Mouse (Mus musculus): Measurements from ENCODE around the gene Card14. TPM values are rescaled to one million over a fixed set of nuclear protein-coding genes. Genes with fewer than 3 reads are reported as not detected.
"Not testable (repeated sequence)": the region's sequence is repeated elsewhere in the genome, so short reads cannot be mapped to it uniquely, and the experiment has no call there.

Gene Card14
- under 1 TPM; 0.48 to 0.90 TPM for total RNA-seq (2021)
- long read RNA-seq, experiment 1, partial matches to known transcripts = 0 of 1 reads
- long read RNA-seq, experiment 1, other reads (novel, unspliced or antisense) = 1 of 1 reads
- long read RNA-seq, experiment 2, partial matches to known transcripts = 3 of 5 reads
- long read RNA-seq, experiment 2, other reads (novel, unspliced or antisense) = 2 of 5 reads

DNA sequence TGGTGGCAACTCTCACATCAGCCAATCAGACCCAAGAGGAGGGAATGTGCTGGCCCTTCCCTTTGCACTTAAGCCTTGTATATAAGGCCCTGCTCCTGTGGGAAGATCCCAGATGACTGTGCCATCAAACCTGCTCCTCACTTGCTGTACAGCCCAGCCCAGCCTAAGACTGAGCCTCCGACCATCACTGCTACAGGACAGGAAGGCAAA lies at the start of gene Card14:
TSS of gene Card14 (plus strand) at position 111 of the 210 bp plus-strand sequence.
- DNase-seq (ENCODE audit: low spot score in 2 of 2) = no peak

DNA sequence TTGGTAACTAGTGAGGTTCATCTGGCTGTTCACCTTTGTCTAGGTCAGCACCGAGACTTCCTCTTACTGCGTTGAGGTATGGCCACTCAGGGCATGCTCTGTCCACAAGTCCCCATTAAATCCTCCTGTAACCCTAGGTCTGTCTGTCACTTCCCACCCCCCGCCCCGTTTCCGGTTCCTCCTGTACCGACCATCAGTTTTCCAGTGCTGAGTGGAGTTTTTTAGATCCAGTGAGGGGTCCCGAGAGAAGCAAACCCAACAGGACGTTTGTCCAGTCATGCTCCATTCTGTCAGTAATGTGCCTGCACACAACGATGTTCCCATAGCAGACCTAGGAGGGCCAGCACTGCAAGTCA lies 49.4 kb upstream of the Card14 start:
- DNase-seq (ENCODE audit: low spot score in 2 of 2) = no peak

DNA sequence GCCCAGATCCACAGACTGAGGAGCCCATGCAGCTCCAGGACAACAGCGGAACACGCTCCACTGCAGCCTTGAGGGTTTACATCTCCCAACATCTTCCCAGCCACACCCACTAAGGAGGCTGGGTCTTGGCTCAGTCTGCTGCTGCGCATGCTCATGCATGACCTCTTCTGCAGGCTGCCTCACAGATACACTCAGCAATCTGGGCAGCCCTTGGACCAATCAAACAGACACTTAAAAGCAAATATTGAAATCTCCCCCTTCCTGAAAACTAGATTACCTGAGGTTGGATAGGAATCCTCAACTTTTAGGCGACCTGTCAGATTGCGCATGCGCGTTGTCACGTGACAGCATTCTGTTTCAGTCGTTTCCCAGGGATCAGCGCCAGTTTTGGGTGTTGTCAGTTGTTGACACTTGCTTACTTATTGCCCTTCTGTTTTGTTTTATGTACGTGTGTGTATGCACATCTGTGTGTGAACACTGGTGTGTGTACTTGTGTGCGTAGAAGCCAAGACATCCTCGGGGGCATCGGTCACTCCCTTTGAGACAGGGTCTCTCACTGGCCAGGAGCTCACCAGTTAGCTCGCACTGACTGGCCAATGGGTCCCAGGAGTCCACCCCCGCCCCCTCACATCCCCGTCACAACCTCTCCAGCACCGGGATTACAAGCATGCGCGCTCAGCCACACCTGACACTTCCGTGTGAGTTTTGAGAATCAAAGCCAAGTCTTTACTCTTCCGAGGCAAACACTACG lies 48.8 kb upstream of the Card14 start:
- DNase-seq (ENCODE audit: low spot score in 2 of 2) = peak in 1 of 2 experiments; percentile 33

DNA sequence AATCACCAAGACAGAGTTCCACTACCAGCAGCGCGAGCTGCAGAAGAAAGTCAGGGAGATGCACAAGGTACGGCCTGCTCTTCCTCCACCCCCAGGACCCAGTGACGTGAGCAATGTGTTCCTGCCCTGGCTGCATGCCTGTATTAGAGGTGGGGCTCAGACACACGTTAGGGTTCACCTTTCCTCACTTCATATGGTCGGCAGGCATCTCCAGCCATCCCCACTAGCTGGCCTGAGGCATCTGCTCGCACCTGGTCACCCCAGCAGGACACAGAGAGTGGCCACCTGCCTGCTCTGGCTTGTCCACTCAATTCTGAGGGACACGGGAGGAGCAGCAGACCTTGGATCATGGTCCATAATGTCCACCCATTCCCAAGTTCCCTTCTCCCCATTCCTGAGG lies 47.6 kb upstream of the Card14 start:
- no peak for DNase-seq (ENCODE audit: low spot score in 2 of 2)

- DNase-seq (ENCODE audit: low spot score in 2 of 2) = no peak
These were observed 43.2 kb upstream of the Card14 start for GRCm38 (mm10) chr11:119264413-119264812.

- DNase-seq (ENCODE audit: low spot score in 2 of 2) = no peak
These were observed 41.8 kb upstream of the Card14 start for GRCm38 (mm10) chr11:119265811-119266210.

DNA sequence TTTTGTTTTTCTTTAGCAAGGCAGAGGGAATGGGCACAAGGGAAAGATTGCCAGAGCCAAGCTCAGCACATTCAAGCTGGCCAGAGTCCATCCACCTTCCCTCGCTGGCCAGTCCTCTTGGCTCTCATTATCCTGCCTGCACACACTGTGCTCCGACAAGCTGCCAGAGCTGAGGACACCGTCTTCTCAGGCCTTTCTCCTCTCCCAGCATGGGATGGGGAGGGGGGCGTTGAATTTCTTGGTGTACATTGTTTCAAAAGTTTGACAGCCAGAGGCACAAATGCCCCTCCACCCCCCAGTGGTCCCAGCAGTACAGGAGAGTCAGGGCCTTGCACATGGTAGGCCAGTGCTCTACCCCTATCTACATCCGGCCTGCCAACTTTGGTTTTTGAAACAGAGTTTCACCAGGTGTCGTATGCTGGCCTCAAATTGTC lies 40.3 kb upstream of the Card14 start:
- no peak for DNase-seq (ENCODE audit: low spot score in 2 of 2)

DNA sequence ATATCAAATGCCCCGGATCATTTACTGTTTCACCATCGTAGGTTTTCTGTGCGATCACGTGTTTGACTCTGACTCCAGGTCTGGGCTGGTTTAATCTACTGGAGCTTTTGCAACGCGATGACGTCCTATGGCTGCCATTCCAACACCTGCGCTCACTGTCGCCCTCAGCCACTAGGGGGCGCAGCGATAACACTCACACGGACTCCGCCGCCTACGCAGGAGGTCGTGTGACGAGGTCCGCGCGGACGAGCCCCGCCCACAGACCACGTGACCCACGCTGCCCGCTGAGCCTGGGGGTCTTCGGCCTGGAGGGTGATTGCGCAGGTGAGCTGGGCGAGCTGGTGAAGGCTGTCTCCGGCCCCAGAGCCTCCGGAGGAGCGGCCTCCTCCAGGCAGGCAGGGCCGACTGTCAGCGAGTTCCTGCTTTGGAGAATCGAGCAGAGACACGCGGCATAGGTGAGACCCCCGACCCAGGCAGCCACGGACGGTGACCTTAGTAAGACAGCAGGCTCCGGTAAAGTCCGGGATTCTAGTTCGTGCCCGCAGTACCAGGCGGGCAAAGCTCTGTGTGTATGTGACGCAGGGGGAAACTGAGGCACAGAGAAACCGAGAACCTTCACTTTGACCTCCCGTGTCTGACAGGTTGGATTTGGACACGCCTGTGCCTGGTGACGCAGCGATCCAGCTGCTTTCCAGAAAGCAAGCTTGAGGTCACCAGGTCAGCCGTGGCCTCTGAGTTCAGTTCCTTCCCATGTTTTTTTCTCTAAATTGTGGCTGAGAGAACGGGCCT lies 39.6 kb upstream of the Card14 start, which contains the start of gene Gaa:
TSS of gene Gaa (plus strand) at position 120 of the 789 bp plus-strand sequence.
- peak; percentile 88 to 97 for DNase-seq (ENCODE audit: low spot score in 2 of 2)

DNA sequence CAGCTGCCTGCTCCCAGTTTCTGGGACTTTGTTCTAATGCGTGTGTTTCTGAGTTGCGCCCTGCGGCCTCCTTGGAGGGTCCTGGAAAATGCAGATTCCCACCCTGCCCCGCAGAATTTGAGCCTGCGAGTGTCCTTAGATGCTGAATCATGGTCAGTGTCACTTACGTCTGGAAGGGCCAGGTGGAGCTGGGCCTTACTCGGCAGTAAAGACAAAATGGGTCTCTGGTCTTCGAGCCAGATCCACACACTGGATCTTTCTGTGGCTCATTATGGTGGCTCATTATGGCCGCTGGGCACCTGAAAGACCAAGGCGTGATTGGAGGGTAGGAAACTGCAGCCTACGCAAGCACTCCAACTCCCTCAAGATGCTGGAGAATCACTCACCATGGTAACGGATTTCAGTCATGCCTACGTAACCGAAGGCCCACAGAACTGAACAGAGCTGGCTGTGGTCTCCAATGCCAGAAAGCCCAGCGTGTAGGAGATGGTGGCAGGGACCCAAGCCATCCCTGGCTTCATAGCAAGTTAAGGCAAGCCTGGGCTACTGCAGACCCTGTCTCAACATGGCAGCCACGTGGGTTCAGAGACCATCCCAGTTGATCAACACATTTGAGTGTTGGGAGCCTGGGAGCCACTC lies 38.9 kb upstream of the Card14 start:
- no peak for DNase-seq (ENCODE audit: low spot score in 2 of 2)

GRCm38 (mm10) chr11:119272492-119272891 lies 35.1 kb upstream of the Card14 start:
- not testable (repeated sequence) for DNase-seq (ENCODE audit: low spot score in 2 of 2)

GRCm38 (mm10) chr11:119273186-119273930 lies 34.2 kb upstream of the Card14 start:
- no peak for DNase-seq (ENCODE audit: low spot score in 2 of 2)

GRCm38 (mm10) chr11:119281030-119281429 lies 26.5 kb upstream of the Card14 start:
- DNase-seq (ENCODE audit: low spot score in 2 of 2) = no peak

DNA sequence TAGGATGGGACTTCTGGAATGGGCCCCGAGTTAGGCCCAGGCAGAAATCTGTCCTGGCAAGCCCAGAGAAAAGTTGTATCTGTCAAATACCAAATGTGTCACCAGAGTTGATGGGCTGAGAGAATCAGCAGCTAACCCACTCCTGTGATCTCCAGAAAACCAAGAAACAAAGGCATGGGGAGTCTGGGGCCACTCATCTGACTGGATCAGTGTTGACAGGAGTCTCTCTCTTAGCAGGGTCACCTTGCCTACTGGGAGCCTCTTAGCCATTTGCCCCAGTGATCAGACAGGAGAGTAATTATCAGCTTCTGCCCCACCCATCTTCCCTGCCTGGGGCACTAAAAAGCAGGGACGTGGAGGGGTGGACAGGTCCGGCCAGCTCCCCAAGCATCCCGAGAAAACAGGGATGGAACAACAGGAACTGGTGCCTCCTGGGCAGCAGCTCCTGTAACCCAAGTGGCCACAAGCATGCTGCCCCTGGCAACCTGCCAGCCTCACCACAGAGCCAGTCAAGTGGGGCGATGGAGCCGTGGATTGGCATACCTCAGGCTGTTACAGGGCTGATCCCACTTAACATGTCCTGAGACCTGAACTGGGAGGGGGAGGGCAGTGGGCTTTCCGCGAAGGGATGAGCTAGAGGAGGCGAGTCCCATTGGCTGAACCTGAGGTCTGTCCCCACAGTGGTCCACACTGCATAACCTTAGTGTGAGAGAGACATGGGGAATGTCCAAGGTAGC lies 21.6 kb upstream of the Card14 start:
- no peak for DNase-seq (ENCODE audit: low spot score in 2 of 2)

DNA sequence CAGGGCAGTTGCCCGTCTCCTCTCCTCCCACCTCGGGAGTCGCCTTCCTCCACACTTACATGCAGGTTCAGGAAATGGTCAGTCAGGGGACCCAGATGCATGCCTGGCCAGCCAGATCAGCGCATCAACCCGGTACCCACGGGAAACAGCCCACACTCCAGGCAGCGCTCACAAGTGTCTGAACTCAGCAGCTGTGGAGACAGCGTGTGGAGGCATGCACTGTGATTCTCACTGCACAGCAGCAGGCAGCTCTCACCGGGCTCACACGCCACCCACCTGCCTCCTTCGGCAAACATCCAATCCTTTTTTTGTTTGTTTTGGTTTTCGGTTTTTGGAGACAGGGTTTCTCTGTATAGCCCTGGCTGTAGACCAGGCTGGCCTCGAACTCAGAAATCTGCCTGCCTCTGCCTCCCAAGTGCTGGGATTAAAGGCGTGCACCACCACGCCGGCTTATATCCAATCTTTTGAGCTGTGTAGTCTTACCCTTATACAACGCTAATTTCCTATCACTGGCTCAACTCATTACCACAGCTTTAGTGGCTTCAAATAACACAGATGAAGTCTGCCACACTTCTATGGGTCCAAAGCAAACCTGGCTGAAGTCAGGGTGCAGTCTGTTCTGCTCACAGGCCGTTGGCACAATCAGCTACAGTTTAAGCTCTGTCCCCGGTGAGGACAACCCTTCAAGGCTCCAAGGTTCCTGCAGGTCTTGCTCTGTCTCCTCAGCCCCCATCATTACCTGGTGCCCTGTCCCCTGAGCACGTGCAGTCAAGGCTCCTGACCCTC lies 20.2 kb upstream of the Card14 start:
- DNase-seq (ENCODE audit: low spot score in 2 of 2) = no peak

GRCm38 (mm10) chr11:119292861-119293260 lies 14.7 kb upstream of the Card14 start:
- DNase-seq (ENCODE audit: low spot score in 2 of 2) = not testable (repeated sequence)

DNA sequence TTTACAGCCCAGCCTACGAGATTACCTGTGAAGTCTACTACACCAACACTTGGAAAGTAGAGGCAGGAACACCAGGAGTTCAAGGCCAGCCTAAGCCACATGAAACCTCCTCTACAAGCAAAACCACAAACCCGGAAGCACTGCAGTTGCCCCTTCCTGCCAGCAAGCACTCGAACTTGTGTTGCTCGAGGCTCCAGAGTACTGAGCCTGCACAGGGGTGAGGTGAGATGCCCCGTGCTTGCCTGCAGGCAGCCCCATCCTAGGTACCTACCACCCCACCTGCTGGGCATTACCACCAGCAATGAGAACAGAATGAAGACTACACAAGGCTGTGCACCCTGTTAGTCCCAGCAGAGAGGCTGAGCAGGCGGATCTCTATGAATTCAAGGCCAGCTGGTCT lies 9.6 kb upstream of the Card14 start:
- no peak for DNase-seq (ENCODE audit: low spot score in 2 of 2)

DNA sequence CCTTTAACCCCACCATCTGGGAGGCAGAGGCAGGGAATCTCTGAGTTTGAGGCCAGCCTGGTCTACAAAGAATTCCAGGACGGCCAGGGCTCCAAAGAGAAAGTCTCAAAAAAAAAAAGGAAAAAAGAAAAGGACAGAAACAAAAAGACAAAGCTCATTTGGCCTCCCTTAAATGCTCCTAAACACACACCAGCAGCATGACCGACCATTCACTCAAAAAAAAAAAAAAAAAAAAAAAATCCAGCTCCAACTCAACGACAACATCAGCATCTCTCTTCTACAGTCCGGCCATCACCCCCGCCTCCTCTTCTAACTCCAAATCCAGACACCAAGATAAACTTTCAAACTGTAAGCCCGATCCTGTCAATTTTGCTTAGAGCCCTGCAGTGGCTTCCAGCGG lies 8.7 kb upstream of the Card14 start:
- no peak for DNase-seq (ENCODE audit: low spot score in 2 of 2)

DNA sequence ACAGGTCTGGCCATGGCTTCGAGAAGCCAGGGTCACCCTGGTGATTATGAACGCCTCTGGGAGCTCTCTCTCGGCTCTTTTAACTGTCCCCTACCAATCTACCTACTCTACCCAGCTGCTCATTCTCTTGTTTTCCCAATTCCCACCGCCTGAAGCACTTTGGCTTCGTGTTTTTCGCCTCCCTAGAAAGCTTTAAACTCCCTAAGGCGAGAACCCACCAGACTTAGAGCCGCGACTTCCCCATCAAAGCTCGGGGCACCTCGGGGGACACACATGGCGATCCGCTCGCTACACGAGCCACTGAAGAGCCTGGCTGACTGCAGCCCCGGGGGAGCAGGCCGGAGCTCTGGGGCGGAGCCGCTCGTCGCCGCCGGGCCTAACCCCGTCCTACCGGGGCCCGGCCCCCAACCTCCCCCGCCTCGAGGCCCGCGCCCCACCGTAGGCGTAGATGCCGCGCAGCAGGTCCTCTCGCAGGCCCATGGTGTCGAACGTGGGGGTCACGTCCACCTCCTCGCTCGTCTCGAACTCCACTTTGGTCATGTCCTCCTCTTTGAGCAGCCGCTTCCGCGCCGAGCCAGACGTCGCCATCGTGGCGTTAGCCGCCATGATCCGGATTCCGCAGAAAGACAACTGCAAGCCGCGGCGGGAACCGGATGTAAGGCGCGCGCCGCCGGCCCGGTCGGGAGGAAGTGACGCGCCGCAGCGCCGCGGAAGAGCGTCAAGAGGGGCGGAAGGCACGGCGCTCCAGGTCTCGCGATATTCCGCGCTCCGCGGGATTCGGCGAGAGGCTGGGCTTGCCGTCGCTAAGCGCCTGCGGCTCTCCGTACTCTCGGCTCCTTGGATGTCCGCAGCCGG lies 8.0 kb upstream of the Card14 start, which contains the start of gene Eif4a3:
TSS of gene Eif4a3 (minus strand) at position 699 of the 855 bp plus-strand sequence.
- peak; percentile 91 to 93 for DNase-seq (ENCODE audit: low spot score in 2 of 2)

Measured in adrenal gland, postnatal 4 days (tissue).